Mouse (Mus musculus) layer of hippocampus, postnatal 25 days (tissue): Measurements from ENCODE around the gene Dynlt1f. TPM values are rescaled to one million over a fixed set of nuclear protein-coding genes. Genes with fewer than 3 reads are reported as not detected.
"Not testable (repeated sequence)": the region's sequence is repeated elsewhere in the genome, so short reads cannot be mapped to it uniquely, and the experiment has no call there.

Experiments used
- DNase-seq, 2 experiments: peaks; one replicate each; pipeline ENCODE4 v3.0.0; 2022; ENCODE audit warnings: mixed read lengths in 2 of 2, low spot score in 1 of 2; ENCODE audit errors: extremely low spot score in 1 of 2
- total RNA-seq, 2 experiments: library from RNA; stranded (reverse); gene quantifications; 2 replicates each; pipeline ENCODE4 v1.2.3; 2021

Gene Dynlt1f
- total RNA-seq: 10 to 100 TPM; 33.5 to 35.3 TPM

DNA sequence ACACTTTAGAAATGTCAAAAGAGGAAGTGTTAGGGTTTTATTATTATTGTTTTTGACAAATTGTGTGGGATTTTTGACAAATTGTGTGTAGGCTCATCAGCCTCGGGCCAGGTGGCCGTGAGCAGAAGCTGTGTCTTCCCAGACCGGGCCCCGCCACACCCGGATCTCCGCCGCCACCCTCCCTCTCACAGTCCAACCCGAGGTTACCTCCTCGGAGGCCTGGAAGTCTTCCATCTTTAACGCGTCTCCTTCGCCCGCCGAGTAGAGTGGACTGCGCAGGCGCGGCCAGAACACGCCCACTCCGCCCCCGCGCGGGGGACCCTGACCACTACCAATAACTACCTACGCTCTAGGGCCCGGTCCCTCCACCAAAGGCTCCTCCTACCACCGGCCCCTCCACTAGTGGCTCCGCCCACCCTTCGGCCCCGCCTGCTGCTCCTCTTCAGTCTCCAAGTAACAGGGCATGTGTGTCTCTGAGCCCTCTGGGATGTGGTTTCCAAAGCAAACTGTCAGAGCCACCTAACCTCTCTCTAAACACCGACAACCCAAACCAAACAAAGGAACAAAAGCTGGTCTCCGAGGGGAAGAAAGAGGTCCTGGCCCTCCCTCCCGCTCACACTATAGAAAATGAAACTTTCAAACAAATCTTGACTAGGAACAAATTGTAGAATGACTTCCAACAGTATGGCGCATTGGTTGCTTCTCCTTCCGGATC is at the start of gene Dynlt1f:
TSS of gene Dynlt1f (minus strand) at position 334 of the 715 bp plus-strand sequence.
- DNase-seq: peak; percentile 42 to 53

DNA sequence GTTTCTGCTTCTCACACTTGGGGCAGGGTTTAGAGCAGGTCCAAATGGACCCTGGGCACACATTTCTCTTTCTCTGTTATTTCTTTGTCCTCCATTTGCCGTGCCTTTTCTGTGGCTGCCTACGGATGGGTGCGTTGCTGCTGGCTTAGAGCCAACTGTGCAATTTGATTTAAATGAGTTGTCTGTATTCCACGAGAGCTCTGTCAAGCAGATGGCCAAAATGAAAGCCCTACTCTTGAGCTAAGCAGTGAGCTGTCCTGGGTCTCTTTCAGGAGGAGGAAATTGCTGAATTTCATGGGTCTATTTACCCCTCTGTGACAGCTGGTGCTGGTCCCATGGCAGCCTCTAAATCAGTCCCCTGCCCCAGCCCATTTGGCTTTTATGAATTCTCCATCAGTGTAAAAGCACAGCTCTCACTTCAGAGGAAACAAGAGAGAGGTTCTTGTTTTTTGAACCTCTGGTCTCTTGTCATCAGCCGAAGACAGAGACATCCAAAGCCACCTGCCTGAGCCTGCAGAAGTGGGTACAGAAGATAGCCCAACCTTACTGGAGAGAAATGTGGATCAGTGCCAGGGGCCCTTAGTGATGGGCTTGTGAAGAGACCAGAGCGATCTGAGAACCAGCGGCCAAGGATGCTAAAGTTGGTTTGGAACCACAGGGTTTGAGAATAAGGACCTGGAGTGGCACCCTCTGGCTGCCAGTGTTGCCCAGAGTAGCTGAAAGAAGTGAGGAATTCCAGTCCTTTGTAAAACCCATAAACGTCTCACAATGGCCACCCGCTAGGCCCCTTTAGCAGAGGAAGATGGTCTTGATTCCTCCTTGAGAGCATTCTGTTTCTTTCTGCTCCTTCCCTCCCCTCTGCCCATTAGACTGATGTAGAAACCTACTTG is 47.9 kb upstream of the Dynlt1f start:
- DNase-seq: not testable (repeated sequence)

DNA sequence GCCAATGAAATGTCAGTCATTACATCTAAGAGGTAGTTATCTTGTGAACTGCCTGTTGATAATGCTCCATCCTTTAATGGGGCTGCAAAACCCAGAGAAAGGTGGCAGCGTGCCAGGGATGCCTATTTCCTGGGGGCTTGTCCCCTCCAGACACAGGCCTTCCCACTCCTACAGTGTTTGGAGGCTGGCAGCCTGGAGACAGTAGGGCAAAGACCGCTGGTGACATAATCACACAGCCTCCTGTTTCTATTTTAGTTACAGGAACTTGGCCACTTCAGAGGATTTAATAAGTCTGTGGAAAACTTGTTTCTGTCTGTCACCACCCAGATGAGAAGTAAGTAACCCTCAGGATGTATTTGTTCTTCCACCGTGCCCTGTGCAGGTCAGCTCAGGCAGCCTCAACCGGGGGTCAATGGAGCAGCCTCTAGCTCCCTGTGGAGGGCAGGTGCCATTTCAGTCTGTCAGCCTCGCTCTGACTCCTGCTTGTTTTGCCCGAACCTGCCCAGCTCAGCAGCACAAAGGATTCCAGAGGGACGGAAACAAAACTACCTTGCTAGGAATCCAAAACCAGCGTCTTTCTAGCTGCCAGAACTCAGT is 47.0 kb upstream of the Dynlt1f start:
- DNase-seq: not testable (repeated sequence)

DNA sequence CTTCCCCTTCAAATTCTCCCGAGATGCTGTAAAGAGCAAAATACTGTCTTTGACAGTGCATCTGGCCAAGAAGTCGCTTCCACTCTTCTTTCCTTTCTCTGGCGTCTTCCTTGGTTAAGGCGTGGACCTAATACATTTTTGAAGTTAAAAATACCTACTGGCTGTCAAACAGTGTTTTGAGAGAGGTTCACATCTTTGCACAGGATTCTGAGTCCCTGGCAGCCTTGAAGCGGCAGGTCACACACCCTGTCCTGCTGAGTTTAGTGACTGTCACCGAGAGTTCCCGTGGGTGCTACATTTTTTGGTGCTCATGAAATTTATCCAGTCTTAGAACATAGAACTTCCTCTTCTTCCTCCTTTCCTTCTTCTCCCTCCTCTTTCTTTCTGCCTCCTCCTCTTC is 44.4 kb upstream of the Dynlt1f start:
- DNase-seq: not testable (repeated sequence)

DNA sequence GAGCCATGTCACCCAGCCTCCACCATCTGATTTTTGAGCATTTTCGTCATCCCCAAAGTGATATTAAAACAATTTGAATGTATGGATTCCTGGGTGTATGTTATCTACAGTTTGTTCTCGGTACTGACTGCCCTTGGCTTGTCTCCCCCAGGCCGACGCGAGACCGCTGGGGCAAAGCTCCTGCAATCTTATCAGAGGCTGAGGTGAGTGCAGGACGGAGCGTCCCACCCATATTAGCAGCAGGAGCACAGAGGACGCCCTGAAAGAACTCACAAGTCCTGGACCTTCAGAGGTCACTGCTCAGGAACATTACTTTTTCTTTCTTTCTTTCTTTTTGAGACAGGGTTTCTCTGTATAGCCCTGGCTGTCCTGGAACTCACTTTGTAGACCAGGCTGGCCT is 43.8 kb upstream of the Dynlt1f start:
- not testable (repeated sequence) for DNase-seq

DNA sequence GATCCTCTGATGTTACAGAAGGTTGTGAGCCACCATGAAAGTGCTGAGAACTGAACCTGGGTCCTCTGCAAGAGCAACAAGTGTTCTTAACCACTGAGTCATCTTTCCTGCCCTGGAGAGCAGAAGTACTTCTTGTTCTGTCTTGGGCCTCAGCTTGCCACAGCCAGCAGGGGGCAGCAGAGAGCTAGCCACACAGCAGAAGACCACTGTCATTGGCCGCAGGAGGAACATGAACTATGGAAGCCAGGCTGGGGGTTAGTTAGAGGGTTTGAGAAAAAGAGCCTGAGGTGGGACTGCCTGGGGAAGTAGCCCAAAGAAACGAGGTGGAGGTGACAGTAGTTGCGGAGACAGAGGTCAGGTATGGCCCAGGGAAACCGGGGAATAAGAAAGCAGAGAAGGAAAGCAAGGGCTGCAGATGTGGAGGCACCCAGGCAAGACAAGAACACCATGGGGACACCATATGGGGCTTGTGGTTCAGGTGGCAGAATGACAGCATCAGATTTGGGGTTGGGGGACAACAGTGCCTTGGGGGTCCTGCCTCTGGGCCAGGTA is 41.6 kb upstream of the Dynlt1f start:
- DNase-seq: not testable (repeated sequence)

DNA sequence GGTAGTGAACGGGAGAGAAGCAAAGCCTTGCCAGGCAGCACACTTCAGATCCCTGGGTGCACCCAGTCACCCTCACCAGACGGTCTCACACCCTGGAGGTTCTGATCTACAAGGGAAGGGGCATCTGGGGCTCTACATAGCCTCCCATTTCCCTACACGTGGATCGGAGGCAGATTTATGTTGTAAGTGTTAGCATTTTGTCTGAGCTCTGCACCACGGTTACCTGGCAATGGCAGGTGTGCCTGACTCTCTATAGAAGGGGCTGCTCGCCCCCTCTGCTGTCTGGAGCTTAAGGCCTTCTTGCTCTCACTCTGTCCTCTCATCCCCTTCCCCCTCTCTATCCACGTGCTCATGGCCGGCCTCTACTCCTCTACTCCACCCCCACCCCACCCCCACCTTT is 40.8 kb upstream of the Dynlt1f start:
- DNase-seq: not testable (repeated sequence)

DNA sequence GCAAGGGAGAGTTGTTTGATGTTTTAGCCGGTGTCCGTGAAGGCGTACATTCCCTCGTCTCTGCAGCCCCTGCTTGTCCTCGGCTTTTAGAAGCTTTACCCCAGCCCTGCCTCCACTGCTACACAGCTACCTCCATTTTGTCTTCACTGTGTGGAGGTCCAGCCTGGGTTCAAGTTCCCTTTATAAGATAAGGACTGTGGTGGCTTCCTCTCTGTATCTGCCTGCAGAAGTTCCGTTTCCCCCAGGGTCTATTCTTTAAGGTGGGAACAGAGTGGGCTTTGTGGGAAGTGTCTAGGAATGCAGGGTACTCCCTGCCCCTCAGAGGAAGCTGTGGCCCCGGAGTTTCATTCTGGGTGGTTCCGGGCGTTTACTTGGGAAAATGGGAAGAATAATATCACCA is 40.0 kb upstream of the Dynlt1f start:
- DNase-seq: not testable (repeated sequence)

DNA sequence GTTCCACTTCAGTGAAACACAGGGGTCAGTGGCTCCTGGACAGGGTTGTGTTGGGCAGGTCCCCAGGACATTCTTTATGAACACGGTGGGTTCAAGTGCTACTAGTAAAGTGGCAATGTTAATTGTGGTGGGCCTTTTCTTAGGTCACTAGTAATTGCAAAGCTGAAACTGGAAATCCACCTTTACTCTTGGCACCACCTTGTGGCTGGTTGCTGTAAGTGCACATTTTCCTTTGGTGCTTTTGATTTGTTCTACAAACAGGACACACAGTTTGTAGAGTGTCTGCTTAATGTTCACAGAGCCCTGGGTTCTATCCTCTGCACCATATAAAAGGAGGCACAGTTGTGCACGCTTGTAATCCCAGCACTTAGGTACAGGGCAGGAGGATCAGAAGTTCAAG is 35.9 kb upstream of the Dynlt1f start:
- peak; percentile 91 to 99 for DNase-seq

DNA sequence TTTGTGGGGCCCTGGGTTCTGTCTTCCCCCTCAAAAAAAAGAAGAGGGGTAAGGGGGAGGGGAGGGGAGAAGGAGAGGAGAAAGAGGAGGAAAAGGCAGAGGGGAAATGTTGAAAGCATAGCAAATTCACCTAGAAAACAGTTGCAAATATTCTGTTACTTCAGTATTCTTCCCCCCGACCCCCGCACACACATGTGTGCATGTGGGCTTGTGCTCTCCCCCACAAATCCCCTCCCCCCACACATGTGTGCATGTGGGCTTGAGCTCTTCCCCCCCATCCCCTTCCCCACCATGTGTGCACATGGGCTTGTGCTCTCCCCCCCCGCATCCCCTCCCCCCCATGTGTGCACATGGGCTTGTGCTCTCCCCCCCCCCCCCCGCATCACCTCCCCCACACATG is 33.6 kb upstream of the Dynlt1f start:
- not testable (repeated sequence) for DNase-seq

DNA sequence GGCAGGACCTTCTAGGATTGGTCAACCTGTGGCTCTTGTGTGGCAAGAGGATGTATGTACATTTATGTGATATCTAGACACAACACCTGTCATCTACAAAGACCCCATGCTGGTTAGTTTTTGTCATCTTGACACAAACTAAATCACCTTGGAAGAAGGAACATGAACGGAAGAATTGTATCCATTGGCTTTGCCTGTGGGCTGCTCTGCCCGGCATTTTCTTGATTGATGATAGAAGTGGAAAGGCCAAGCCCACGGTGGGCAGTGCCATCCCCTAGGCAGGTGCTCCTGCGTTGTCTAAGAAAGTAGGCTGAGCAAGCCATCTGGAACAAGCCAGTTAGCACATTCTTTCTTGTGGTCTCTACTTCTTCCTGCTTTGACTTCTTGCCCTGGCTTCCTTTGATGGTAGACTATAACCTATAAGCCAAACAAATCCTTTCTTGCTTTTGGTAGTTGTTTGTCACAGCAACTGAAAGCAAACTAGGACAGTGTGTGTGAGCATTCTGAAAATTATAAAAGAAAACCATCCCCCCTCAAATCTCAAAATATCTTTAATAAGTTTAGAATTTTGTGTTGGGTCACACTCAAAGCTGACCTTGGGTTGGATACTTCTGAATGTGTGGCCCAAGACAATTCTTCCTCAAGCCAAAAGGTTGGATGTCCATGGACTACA is 30.7 kb upstream of the Dynlt1f start:
- DNase-seq: not testable (repeated sequence)

DNA sequence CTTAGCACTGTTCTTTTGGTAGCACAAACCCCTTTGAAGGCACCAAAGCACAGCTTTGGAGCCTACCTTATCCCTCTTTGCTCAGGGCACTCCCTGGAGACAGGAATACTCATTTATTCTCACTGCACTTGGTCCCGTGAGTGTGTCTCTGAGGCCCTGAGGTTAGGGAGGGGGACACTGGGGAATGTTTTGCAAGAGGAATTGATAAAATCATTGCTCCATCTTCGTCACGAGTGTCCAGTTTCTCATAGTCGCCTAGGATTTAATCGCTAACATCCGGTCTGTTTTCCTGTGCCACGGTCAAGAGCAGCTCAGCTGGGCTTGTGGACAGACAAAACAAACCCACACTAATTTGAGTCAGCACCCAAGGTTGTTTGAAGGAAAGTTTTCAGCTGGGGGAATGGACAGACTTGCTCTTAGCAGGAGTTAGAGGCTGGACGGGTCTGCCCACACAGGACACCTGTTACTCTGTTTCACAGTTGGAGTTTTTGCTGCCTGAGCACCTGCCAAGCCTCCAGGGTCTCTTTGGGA is 29.7 kb upstream of the Dynlt1f start:
- not testable (repeated sequence) for DNase-seq

DNA sequence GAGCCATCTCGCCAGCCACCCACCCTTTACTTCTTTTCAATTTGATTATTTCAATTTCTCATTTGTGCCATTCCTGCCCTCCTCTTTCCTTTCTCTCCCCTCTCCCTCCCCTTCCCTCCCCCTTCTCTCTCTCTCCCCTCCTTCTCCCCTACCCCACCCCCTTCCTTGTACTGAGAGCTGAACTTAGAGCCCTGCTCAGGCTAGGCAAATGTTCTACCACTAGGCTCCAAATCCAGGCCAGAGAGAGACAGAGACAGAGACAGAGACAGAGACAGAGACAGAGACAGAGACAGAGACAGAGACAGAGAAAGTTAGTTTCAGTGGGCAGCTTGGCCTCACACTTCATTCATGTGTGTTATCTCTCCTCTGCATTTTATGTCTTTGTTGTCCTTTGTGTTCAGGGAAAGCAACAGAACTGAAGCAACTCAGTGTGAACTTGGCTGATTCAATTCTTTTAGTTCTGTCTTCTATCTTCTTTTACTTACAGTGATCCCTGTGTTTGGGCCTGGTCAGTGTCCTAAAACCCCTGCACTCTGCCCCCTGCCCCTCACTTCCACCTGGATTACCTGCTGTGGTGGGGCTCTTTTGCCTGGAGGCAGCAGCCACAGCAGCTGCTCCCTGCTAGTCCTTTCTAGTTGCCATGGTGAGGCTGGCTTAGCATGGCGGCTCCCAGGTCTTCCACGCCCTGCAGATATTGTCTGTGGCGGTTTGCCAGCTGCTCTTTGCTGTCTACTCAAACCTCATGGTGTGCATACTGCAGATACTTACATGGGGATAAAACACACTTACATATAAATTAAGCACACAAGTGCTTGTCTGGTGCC is 29.0 kb upstream of the Dynlt1f start:
- DNase-seq: not testable (repeated sequence)

DNA sequence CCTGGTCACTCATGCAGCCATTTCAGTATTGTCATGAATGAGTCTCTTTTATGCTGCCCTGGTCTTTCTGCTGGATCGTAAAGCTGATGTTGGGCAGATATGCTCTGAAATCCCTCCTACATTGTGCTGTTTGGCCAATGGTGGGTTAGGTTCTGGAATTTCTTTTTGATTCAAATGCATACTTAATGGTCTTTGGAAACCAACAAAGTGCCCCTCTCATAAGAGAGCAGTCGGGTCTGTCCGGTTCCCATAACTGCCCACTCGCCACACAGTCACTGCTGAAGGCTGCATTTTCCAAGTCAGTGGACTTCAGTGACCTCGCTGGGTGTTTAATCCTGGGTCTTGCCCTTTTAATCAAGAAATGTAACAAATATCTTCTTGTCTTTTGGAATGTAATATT is 28.0 kb upstream of the Dynlt1f start:
- not testable (repeated sequence) for DNase-seq

DNA sequence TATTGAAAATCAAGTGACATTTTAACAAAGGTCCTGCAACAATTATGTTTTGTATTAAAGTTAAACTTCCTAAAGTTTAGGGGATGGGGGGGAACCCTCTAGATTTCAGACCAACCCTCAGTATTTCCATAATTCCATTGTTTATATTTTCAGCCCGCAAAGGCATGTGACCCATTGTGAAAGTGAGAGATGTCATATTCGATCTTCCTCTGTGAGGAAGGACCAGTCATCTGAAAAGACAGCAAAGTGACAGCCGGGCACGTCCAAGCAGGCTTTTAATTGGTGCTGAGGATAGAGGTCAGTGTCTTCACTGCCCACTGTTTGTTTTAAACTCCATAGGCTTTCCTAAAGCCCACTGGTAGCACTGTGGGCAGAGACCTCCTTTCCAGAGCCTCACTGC is 26.0 kb upstream of the Dynlt1f start:
- not testable (repeated sequence) for DNase-seq

DNA sequence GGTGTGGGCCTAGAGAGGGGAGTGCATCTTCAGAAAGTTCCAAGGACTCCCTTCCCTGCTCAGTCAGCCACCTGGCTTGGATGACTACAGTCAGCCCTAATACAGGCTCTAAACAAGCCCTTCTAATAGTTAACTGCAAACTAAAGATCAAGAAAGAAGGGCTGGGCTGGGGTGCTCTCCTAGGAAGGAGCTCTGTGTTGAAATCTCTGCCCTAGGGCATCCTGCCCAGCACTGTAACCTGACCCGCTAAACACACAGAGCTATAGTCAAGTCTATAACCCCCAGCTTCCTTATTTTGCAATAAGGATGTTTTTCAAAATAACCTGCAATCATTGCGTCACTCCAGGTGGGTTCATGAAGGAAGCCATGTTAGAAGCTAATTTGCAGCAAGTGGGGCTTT is 22.4 kb upstream of the Dynlt1f start:
- not testable (repeated sequence) for DNase-seq

DNA sequence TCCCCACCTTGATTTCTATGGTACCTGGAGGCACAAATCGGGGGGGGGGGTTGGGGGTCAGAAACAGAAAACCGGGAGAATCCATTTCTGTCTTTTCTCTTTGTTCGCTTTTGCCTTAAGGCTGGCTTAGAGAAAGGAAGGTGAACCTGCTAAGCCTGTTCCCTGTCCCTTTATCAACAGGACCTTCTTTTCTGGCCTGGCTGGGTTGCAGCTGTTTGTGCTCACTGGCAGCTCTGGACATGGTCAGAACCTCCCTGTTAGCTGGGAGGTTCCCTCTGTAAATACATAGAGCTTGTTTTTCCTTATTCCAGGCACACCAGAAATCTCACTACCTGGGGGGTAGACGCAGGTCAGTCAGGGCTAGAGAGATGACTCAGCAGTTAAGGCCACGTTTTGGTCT is 18.6 kb upstream of the Dynlt1f start:
- DNase-seq: not testable (repeated sequence)

DNA sequence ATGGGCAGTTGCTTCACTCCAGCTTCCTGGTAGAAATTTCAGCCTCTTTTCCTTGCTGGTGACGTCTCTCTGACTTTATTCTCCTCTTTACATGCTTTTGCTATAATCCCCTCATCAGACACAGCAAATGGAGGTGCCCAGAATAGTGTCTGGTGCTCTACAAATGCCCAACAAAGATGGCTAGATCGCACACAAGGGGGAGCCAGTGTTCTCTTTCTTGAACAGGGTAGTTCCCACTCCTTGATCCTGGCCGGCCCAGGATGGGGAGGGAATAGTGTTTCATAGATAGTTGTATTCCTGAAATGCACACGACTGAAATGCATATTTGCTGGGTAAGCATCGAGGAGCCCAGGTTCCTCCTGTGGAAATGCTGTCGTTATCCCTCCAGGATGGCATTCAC is 12.8 kb upstream of the Dynlt1f start:
- DNase-seq: not testable (repeated sequence)

DNA sequence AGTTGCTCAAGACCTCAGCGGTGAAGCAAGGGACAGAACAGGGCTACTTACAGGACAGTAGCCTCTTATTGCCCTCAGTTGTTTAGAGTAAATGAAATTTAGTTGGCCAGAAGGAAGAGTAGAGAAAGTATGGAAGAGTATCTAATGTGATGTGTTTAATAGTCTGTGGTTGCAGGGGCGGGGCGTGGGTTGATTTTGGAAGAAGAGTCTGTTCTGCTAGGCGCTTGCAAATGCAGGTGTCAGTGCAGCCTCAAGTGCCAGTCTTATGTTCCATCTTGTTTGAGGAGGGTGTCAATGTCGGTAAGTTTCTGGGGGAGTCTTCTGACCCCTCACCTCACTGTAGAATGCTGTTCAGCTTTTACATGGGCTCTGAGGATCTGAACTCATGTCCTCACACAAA is 9.7 kb upstream of the Dynlt1f start:
- not testable (repeated sequence) for DNase-seq
